Mouse (Mus musculus) brain, embryonic 14.5 days (tissue): ENCODE measurements around the gene Pdzk1. TPM values are rescaled to one million over a fixed set of nuclear protein-coding genes. Genes with fewer than 3 reads are reported as not detected.

Experiments
- DNase-seq: peaks from one replicate; pipeline ENCODE4 v3.0.0-alpha.2; 2011; ENCODE audit warnings: low read depth
- CTCF ChIP-seq: fragments of 200-500 bp; IDR thresholded peaks from 2 replicates; pipeline ENCODE4 v1.5.1; 2012; ENCODE audit warnings: inconsistent platforms, mild to moderate bottlenecking, moderate library complexity, borderline replicate concordance; ENCODE audit not compliant: insufficient read depth, insufficient read length; ENCODE audit errors: extremely low read depth
- POLR2A ChIP-seq: fragments of 200-500 bp; IDR thresholded peaks from 2 replicates; pipeline ENCODE4 v1.6.1; 2012; ENCODE audit warnings: mild to moderate bottlenecking, inconsistent platforms, borderline replicate concordance; ENCODE audit not compliant: poor library complexity, insufficient read depth, insufficient read length, severe bottlenecking; ENCODE audit errors: extremely low read depth
- polyA plus RNA-seq: library from polyadenylated mRNA; depleted of rRNA; stranded (reverse); fragments of >200 nt; gene quantifications from 2 replicates; pipeline ENCODE4 v1.2.3, GENCODE M21; 2012; rRNA removed

Gene Pdzk1
- polyA plus RNA-seq, 1 experiment: 0.15 TPM

GRCm38 (mm10) chr3:96904851-96905541 lies 75.9 kb downstream of the Pdzk1 start, which contains the start of gene Gpr89:
TSS of gene Gpr89 (minus strand) at chr3:96905346.
- peak; percentile 60; the same call in 1 of the 2 replicates for TF ChIP-seq POLR2A
- TF ChIP-seq CTCF: no peak
- DNase-seq: peak; percentile 97

- no peak for DNase-seq
- TF ChIP-seq POLR2A (no peak), CTCF (no peak)
Observed at GRCm38 (mm10) chr3:96905592-96905991, 76.5 kb downstream of the Pdzk1 start.

Other genes with a start within 250 kb of the Pdzk1 start
- gene Polr3gl, start 235.1 kb upstream of the Pdzk1 start, polyA plus RNA-seq: 30.1 and 39.1 TPM in 2 replicates
- 9.5 and 12.4 TPM in 2 replicates for gene Ankrd34a, start 232.6 kb upstream of the Pdzk1 start, polyA plus RNA-seq
- gene Lix1l, start 228.1 kb upstream of the Pdzk1 start, polyA plus RNA-seq: 86.8 and 88.9 TPM in 2 replicates
- 42.9 and 57.2 TPM in 2 replicates for gene Rbm8a, start 199.4 kb upstream of the Pdzk1 start, polyA plus RNA-seq
- 46.1 and 59.6 TPM in 2 replicates for gene Pex11b, start 193.9 kb upstream of the Pdzk1 start, polyA plus RNA-seq
- gene Gm42957, start 193.8 kb upstream of the Pdzk1 start, polyA plus RNA-seq: 0.16 and 0.27 TPM in 2 replicates
- 5.4 and 5.8 TPM in 2 replicates for gene Itga10, start 183.7 kb upstream of the Pdzk1 start, polyA plus RNA-seq
- gene Ankrd35, start 159.2 kb upstream of the Pdzk1 start, polyA plus RNA-seq: 2.5 and 2.8 TPM in 2 replicates
- 32.3 and 34.6 TPM in 2 replicates for gene Pias3, start 132.9 kb upstream of the Pdzk1 start, polyA plus RNA-seq
- 7.6 and 8.2 TPM in 2 replicates for gene Nudt17, start 120.7 kb upstream of the Pdzk1 start, polyA plus RNA-seq
- 42.7 and 45.0 TPM in 2 replicates for gene Polr3c, start 101.7 kb upstream of the Pdzk1 start, polyA plus RNA-seq
- gene Rnf115, start 101.6 kb upstream of the Pdzk1 start, polyA plus RNA-seq: 46.3 and 47.5 TPM in 2 replicates
- gene Cd160, start 67 bp downstream of the Pdzk1 start, polyA plus RNA-seq: not detected in 2 replicates
- 1.7 and 2.9 TPM in 2 replicates for gene Gja5, start 75.4 kb downstream of the Pdzk1 start, polyA plus RNA-seq
- gene Gpr89, start 76.1 kb downstream of the Pdzk1 start, polyA plus RNA-seq: 14.5 and 15.6 TPM in 2 replicates
- gene Gja8, start 96.7 kb downstream of the Pdzk1 start, polyA plus RNA-seq: not detected in 2 replicates